Mouse (Mus musculus): ENCODE measurements at regions not wholly inside any gene's neighbourhood (a gene's known extent, or its start where the extent isn't known, plus 50 kb on each side); places are given as distances from the start of the nearest gene placed in this dataset.
"Not testable (repeated sequence)": the region's sequence is repeated elsewhere in the genome, so short reads cannot be mapped to it uniquely, and the experiment has no call there.

DNA sequence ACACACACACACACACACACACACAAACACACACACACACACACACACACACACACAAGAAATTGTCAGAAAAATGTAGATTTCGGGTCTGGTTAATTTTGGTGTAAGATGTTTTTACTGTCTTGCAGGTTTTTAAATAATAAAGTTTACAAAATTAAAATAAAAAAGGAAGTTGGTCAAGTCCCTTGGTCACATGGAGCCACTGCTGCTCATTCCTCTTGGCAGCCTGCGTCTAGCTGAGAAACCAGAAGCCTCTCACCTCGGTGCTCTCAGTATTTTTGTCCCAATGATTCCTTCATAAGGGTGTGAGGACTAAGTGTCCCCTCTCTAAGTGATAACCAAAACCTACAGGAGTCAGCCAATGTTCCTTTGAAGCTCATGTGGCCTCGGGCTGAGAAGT, 76.8 kb upstream of the Smg1 start:
- no peak for DNase-seq

DNA sequence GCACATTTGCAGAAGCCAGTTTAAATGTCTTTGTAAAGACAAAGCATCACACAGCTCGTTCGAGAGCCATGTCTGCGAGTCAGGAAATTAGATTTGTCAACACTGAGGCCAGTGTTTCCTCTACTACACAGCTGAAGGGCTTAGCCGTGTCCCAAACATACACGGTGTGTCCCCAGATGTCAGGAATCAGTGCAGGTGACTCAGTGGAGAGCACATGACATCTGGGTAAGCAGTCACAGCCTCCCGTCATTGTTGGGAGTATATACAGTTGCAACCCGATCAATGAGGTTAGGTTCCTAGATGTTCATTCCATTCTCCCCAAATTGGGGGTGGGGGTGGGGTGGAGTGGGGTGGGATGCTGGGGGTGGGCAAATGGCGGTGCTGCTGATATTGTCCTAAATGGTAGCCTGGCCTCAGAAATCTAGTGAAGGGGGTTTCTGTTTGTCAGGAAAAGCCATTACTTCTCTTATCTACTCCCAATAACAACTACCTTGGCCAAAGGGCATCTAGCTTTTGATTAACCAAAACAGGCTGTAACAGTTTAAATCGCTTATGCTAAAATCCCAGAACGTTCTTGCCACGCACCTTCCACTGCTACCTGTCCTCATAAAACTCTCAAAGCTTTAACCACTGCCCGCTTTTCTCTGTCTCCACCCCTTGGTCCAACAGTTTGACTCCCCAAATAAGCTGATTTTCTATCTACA, 75.1 kb upstream of the Smg1 start:
- no peak for DNase-seq

DNA sequence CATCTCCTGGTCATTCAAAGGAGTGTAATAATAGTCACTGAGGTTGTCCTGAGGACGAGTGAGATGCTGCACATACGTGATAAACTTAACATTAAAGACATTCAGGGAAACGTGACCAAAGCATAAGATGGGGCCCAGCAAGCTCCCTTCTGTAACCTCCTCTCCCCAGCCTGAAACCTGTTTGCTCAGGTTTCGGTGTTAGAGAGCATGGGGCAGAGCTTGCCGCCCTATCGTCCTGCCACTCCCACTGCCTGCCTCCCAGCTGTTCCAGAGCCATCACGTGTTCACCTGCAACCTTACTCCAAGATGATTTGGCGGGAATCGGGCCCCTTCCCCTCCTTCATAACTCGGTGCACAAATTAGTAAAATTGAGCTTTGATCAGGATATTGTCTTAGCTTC, 71.4 kb upstream of the Smg1 start:
- DNase-seq = not testable (repeated sequence)

DNA sequence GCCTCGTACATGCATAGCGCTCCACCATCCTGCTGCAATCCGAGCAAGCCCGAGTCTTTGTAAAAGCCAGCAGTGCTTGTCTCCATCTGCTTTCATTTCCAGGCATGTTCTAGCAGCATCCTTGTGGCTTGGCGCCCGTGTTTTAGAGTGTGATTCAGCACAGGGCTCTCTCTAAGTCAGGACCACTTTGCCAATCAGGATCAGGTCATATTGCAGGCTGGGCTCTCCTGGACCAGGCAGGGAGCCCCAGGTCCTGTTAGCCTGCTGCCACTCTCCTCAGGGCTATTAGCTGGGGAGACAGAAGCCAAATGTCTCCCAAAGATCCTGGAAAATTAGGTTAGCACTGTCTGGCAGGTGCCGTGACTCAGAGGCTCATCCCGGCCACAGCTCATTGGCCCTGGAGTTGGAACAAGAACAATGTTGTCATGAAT, 70.8 kb upstream of the Smg1 start:
- no peak for DNase-seq

DNA sequence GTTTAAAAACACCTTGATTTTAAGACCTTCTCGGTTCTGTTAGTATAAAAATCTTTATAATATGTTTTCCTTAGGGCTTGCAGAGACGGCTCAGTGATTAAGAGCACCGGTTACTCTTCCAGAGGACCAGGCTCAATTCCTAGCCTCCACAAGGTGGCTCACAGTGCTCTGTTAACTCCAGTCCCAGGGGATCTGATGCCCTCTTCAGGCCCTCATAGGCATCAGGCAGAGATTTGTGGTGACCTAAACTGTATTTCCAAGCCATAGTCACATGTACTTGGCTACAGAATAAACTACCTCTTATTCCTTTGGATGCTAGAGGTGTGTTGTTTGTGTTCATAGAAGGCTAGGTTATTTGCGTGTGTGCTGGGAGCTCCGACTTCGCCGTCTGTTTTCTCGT, 70.3 kb upstream of the Smg1 start:
- DNase-seq = no peak

DNA sequence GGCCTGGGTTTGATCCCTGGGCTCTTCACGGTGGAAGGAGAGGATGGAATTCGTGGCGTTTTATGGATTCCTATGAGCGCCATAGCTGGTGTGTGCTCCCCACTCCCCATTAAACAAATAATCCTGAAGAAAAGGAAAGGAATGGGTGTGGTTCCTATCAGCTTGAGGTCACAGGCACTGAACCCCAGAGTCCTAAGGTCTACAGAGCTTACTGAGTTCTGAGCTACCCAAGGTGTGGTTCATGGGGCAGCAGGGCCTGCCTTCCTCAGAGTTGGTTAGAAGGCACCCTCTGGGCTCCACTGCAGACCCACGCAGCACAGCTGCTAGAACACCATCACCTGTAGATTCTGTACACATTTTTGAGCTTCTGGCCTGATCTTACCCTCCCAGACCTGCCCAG, 66.3 kb upstream of the Smg1 start:
- DNase-seq = no peak

DNA sequence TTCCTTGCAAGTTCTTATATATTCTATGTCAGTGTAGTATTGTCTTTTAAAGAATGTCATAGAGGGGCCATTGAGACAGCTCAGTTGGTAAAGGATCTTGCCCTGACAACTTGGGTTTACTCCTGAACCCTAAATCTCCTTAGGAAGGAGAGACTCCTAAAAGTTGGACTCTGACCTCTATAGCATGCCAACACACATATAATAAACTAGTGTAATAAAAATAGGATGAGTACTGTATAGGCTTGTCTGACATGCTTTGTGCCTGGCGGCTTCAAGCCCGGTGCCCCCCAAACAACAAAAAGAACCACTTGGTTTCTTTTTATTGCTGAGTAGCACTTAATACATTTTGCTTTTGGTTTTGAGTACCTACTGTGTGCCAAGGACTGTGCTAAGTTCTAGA, 65.4 kb upstream of the Smg1 start:
- DNase-seq = no peak

DNA sequence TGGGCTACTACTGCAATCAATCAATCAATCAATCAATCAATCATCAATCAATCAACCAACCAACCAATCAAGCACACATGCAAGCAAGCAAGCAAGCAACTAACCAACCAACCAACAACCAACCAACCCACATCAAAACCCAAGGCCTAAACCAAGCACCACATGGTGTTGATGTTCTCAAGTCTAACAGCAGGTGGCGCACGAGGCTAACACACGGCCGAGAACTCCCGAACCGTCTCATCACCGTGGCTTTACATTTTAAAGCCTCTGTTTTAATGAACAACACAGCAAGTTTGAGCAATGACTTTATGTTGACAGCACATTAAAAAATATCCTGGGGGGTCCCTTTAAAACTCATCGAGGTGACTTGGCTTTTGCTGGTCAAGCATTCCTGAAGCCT, 61.3 kb upstream of the Smg1 start:
- peak; percentile 87 for DNase-seq

DNA sequence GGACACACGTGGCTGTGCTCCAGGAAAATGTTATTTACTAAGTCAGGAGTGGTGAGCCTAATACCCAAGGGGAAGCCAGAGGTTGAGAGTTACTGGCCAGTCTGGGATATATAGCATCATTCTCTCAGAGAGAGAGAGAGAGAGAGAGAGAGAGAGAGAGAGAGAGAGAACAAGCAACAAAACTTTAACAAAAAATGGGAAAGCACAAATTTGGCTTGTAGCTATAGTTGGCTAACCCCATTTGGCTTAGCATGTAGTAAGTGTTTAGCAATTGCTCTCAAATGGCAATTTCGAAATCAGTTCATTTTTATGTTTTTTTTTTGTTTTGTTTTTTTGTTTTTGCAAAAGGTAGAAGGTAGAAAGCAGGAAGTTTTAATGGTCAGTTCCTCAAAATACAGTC, 60.9 kb upstream of the Smg1 start:
- no peak for DNase-seq

DNA sequence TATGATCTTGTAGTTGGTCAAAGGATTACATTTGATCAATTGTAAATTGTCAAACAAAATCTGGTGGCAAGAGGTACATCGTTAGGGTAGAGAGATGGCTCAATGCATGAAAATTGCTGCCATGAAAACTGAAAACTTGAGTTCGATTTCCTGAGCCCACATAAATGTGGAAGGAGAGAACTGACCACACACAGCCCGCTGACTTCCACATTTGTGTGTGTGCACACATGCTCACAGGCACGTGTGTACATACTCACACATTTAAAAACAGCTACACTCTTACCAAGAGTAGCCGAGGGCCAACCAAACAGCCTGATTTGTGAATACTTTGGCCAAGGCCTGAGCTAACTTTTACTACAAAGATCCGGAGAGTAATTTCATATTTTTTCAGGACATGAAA, 60.5 kb upstream of the Smg1 start:
- no peak for DNase-seq

DNA sequence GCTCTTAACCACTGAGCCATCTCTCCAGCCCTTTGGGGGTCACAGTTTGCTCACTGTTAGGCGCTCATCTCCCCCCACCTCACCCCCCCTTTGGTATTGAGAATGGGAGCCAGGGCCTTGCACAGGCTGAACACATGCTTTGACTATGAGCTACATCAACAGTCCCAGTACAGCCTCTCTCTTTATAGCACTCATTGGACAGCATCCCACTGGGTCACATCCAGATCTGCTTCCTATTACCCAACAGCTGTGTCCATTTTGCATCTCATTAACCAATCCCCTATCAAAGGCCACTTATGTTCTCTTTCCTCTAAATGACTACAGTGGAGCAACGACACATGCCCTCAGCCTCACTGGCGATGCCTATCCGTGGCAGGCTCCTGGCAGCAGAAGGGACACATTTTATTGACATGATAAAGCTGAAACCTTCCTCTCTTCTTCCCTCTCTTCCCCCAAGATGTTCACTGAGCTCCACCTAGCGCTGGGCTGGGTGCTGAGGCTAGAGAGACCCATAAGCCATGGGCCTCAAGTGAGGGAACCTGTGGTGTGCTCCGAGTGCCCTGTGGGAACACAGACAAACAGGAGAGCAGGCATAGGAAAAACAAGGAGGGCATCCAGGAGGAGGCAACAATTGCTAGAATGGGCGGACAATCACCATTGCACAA, 57.3 kb upstream of the Smg1 start:
- DNase-seq = peak; percentile 62

DNA sequence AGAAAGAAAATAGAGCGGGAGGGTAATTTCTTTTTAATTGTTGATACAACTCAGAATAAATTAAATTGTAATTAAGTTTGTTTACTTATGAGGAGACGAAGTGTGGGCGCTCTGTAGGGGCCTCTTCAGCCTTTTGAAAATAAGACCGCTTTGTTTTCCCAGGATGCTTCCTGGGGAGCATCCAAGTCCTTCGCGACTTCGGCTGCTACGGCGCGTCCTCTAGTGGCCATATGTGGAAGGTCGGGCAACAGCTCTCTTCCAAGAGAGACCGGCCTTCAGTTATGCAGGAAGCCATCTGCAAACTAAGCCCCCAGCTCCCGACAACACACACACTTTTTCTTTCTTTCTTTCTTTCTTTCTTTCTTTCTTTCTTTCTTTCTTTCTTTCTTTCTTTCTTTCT, 54.1 kb upstream of the Smg1 start:
- DNase-seq = peak; percentile 93

DNA sequence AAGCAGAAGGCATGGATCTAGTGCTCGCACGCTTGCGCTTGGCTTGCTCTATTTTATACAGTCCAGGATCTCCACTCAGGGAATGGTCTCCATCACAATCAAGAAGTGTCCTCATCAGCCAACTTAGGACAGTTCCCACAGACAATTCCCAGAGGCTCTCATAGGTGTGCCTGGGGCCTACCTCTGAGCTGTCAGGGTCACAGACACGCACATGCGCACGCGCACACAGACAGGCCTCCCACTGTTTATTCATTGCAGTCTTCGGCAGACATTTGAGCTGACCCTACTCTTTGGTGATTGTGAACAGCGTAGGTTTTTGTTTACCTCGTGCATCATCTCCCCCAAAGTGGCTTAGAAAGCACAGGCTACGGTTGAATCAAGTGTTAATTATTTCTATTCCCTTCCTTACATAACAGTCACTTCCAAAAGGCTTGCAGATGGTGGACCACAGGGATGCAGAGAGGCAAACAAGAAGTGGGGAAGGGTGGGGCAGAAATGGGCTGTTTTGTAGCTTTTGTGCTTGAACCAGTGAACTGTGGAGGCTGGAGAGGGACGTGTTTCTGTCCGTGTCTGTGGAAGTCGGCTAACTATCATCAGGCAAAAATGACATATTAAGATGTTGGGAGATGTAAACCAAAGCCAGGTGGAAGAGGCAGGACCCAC, 53.5 kb upstream of the Smg1 start:
- DNase-seq = no peak

DNA sequence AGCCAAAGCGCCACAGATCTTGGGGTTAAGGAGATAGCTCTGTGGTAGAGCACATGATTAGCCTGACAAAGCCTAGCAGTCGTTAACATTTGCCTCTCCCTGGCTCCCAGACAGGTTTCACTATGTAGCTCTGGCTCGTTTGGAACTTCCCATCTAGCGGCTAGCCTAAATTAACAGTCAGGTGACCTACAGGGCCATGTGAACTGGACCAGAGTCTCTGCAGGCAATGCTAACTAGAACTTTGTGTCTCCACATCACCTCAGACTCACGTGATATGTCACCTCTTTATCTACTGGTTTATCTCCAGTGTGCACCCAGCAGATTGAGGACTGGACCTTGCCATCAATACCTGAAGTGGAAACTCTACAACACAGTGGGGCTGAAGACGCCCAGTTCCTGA, 52.4 kb upstream of the Smg1 start:
- DNase-seq = no peak

DNA sequence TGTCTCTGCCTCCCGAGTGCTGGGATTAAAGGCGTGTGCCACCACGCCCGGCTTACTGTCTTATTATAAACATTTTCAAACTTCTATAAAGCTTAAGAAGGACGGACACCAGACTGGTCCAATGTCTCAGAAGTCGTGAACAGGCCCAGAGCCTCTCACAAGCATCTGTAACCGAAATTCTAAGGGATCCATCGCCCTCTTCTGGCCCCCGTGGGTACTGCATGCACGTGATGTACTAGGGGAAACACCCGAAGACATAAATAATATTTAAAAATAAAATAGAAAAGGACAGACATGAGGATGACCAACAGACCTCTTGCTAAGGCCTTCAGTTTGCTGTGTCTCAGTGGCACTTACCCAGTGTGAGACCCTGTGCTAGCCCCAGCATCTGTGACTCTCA, 51.8 kb upstream of the Smg1 start:
- peak; percentile 26 for DNase-seq

DNA sequence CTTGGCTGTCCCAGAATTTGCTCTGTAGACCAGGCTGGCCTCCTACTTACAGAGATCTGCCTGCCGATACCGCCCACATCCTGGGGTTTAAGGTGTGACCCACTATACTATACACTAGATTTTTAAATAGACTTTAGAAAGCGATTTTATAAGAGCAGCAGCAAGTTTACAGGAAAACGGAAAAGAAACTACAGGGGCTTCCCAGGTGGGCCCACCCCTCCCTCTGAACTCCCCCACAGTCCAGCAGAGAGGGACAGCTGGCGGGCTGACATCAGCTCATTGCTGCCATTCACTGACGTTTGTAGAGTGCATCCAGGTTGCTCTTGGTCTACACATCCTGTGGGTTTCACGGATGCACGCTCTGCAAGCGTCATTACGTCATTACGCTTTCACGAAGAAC, 51.2 kb upstream of the Smg1 start:
- no peak for DNase-seq

All from heart, postnatal 4 days (tissue).